Mouse (Mus musculus) heart, postnatal 0 days (tissue): Measurements from ENCODE around the gene P4ha1. TPM values are rescaled to one million over a fixed set of nuclear protein-coding genes. Genes with fewer than 3 reads are reported as not detected.

Experiments used
- ATAC-seq: fragments of 200-750 bp; cut with Nextera tagmentation; 2 replicates; pipeline ENCODE4 v1.8.0; 2017; ENCODE audit warnings: low read depth, moderate number of reproducible peaks, moderate library complexity; ENCODE audit not compliant: insufficient read depth
- DNase-seq: peaks from one replicate; pipeline ENCODE4 v3.0.0-alpha.2; 2016; ENCODE audit warnings: low spot score
- H3K27ac ChIP-seq: fragments of 300-500 bp; sonication (generic); 2 replicates; pipeline ENCODE4 v1.5.1; 2014; ENCODE audit warnings: low read depth, mild to moderate bottlenecking
- H3K27me3 ChIP-seq: fragments of 300-500 bp; sonication (generic); 2 replicates; pipeline ENCODE4 v1.6.1; 2014; ENCODE audit warnings: low read length, mixed read lengths; ENCODE audit not compliant: control insufficient read depth, insufficient read depth
- H3K36me3 ChIP-seq: fragments of 300-500 bp; sonication (generic); replicated peaks from 2 replicates; pipeline ENCODE4 v1.6.1; 2014; ENCODE audit warnings: low read length, mixed read lengths; ENCODE audit not compliant: control insufficient read depth, insufficient read depth
- H3K4me1 ChIP-seq: fragments of 300-500 bp; sonication (generic); 2 replicates; pipeline ENCODE4 v1.6.1; 2014; ENCODE audit warnings: antibody characterized with exemption; ENCODE audit not compliant: control insufficient read depth, insufficient read depth
- H3K4me2 ChIP-seq: fragments of 300-500 bp; sonication (generic); 2 replicates; pipeline ENCODE4 v1.6.1; 2014; ENCODE audit warnings: low read depth, mild to moderate bottlenecking, low read length, moderate library complexity
- H3K4me3 ChIP-seq: fragments of 300-500 bp; sonication (generic); 2 replicates; pipeline ENCODE4 v1.5.1; 2014; ENCODE audit warnings: low read depth, low read length
- H3K9ac ChIP-seq: fragments of 300-500 bp; sonication (generic); replicated peaks from 2 replicates; pipeline ENCODE4 v1.6.1; 2014; ENCODE audit warnings: low read depth, low read length, mixed read lengths
- H3K9me3 ChIP-seq: fragments of 300-500 bp; sonication (generic); replicated peaks from 2 replicates; pipeline ENCODE4 v1.6.1; 2016; ENCODE audit warnings: low read length; ENCODE audit not compliant: control insufficient read depth
- CTCF ChIP-seq: IDR thresholded peaks from 2 replicates; pipeline ENCODE4 v1.5.1; 2016; ENCODE audit warnings: antibody characterized with exemption, control low read depth, low read depth
- EP300 ChIP-seq: IDR thresholded peaks from 2 replicates; pipeline ENCODE4 v1.6.1; 2016; ENCODE audit warnings: antibody characterized with exemption, low read depth
- WGBS: fragments of 180-500 bp; shearing (Covaris S2); extraction: QIAGEN DNeasy Blood & Tissue Kit; methylation state at CpG from one replicate; pipeline ENCODE4 v1.1.7; 2014; 5-methylcytosine and 5-hydroxymethylcytosine counted together
- polyA plus RNA-seq: library from polyadenylated mRNA; unstranded; fragments of >200 nt; fragmentation: Nextera tagmentation; extraction: Ambion mirVana; gene quantifications from 2 replicates; pipeline ENCODE4 v1.2.1, GENCODE M21; 2015
- total RNA-seq: library from RNA; depleted of rRNA; stranded (reverse); fragments of >200 nt; gene quantifications from 2 replicates; pipeline ENCODE4 v1.2.3, GENCODE M21; 2014; ENCODE audit warnings: low replicate concordance; rRNA removed

P4ha1 gene
- total and polyA plus RNA-seq, 2 experiments from 2014 or later: 13.8 to 28.4 TPM

GRCm38 (mm10) chr10:59408499-59408898, 85.4 kb downstream of the P4ha1 start:
- no peaks in the 10 kb centered on the region for H3K27me3 ChIP-seq

GRCm38 (mm10) chr10:59410264-59410663, 87.2 kb downstream of the P4ha1 start:
- Histone ChIP-seq H3K27me3 (no peaks in the 10 kb centered on the region), H3K4me1 (no peaks in the 10 kb centered on the region), H3K36me3 (no peaks in the 10 kb centered on the region), H3K4me2 (no peak overlapping the region), H3K27ac (no peak overlapping the region), H3K9me3 (no peaks in the 10 kb centered on the region), H3K9ac (no peak overlapping the region), H3K4me3 (no peak overlapping the region)
- no peak for TF ChIP-seq EP300
- TF ChIP-seq CTCF: no peak
- no peak for DNase-seq
- 78% methylated on average over 12 of the region's 12 CpGs for WGBS
- no peak for ATAC-seq

More at GRCm38 (mm10) chr10:59408499-59408898, 85.4 kb downstream of the P4ha1 start:
- H3K36me3 ChIP-seq: no peaks in the 10 kb centered on the region
- DNase-seq: no peak
- H3K27ac ChIP-seq: no peak overlapping the region
- no peak overlapping the region for H3K9ac ChIP-seq
- H3K4me2 ChIP-seq: no peak overlapping the region
- ATAC-seq: no peak
- 62% methylated on average over 6 of the region's 6 CpGs for WGBS
- no peaks in the 10 kb centered on the region for H3K9me3 ChIP-seq
- H3K4me1 ChIP-seq: no peaks in the 10 kb centered on the region; the same call in 1 of the 2 replicates
- TF ChIP-seq EP300 (no peak), CTCF (no peak)
- no peak overlapping the region for H3K4me3 ChIP-seq

- no peaks in the 10 kb centered on the region for H3K4me1 ChIP-seq
- no peaks in the 10 kb centered on the region for H3K36me3 ChIP-seq
- H3K27me3 ChIP-seq: no peaks in the 10 kb centered on the region
- no peak for TF ChIP-seq CTCF
- no peak for TF ChIP-seq EP300
- no peaks in the 10 kb centered on the region for H3K9me3 ChIP-seq
- DNase-seq: no peak
- H3K9ac ChIP-seq: no peak overlapping the region
- no peak for ATAC-seq
- 85% methylated on average over 4 of the region's 4 CpGs for WGBS
- H3K27ac ChIP-seq: no peak overlapping the region
- H3K4me2 ChIP-seq: no peak overlapping the region
- no peak overlapping the region for H3K4me3 ChIP-seq
Observed at GRCm38 (mm10) chr10:59413711-59414110, 90.6 kb downstream of the P4ha1 start.

GRCm38 (mm10) chr10:59416623-59417022, 93.5 kb downstream of the P4ha1 start:
- Histone ChIP-seq H3K9me3 (no peaks in the 10 kb centered on the region), H3K36me3 (no peaks in the 10 kb centered on the region), H3K4me1 (no peaks in the 10 kb centered on the region), H3K9ac (no peak overlapping the region), H3K4me3 (no peak overlapping the region), H3K27me3 (no peaks in the 10 kb centered on the region), H3K4me2 (no peak overlapping the region), H3K27ac (no peak overlapping the region)
- TF ChIP-seq EP300 (no peak), CTCF (no peak)
- DNase-seq: peak; percentile 22
- whole genome bisulfite sequencing: 47% methylated on average over 3 of the region's 3 CpGs
- no peak for ATAC-seq

GRCm38 (mm10) chr10:59419516-59419915, 96.4 kb downstream of the P4ha1 start:
- no peak for DNase-seq
- TF ChIP-seq EP300: no peak
- TF ChIP-seq CTCF: no peak
- 89% methylated on average over 4 of the region's 4 CpGs for WGBS
- Histone ChIP-seq H3K4me3 (no peak overlapping the region), H3K4me1 (peaks cover 4% of the 10 kb centered on the region; the same call in 1 of the 2 replicates), H3K9me3 (no peaks in the 10 kb centered on the region), H3K36me3 (no peaks in the 10 kb centered on the region), H3K27me3 (no peaks in the 10 kb centered on the region), H3K27ac (no peak overlapping the region), H3K9ac (no peak overlapping the region), H3K4me2 (no peak overlapping the region)
- ATAC-seq: no peak

Other genes with a start within 250 kb of the P4ha1 start
- gene Sept10, start 101.4 kb upstream of the P4ha1 start, total RNA-seq: 33.8 and 37.8 TPM in 2 replicates
- 27.8 and 30.3 TPM in 2 replicates for gene Sept10, start 101.4 kb upstream of the P4ha1 start, polyA plus RNA-seq
- 2.4 TPM in 2 replicates for gene Sowahc, start 101.3 kb upstream of the P4ha1 start, total RNA-seq
- 0.97 and 1.2 TPM in 2 replicates for gene Sowahc, start 101.3 kb upstream of the P4ha1 start, polyA plus RNA-seq
- gene Gm10273, start 72.3 kb downstream of the P4ha1 start, total RNA-seq: 11.7 and 19.2 TPM in 2 replicates
- gene Gm10273, start 72.3 kb downstream of the P4ha1 start, polyA plus RNA-seq: 9.5 and 11.8 TPM in 2 replicates
- not detected in 2 replicates for gene Pla2g12b, start 80.4 kb downstream of the P4ha1 start, total RNA-seq
- gene Pla2g12b, start 80.4 kb downstream of the P4ha1 start, polyA plus RNA-seq: 0.20 and 0.29 TPM in 2 replicates
- 6.3 and 8.2 TPM in 2 replicates for gene Oit3, start 118.5 kb downstream of the P4ha1 start, total RNA-seq
- 3.0 and 3.2 TPM in 2 replicates for gene Oit3, start 118.5 kb downstream of the P4ha1 start, polyA plus RNA-seq